Mouse (Mus musculus) right cerebral cortex, postnatal 10 days (tissue): ENCODE data around the gene Nav2.
A peak's percentile ranks its signal among the peaks of the same experiment; 100 is the strongest.

Source experiments
- DNase-seq, 2 experiments: peaks; one replicate each; pipeline ENCODE4 v3.0.0; 2021; ENCODE audit warnings: low spot score in 2 of 2

The Nav2 gene

DNA sequence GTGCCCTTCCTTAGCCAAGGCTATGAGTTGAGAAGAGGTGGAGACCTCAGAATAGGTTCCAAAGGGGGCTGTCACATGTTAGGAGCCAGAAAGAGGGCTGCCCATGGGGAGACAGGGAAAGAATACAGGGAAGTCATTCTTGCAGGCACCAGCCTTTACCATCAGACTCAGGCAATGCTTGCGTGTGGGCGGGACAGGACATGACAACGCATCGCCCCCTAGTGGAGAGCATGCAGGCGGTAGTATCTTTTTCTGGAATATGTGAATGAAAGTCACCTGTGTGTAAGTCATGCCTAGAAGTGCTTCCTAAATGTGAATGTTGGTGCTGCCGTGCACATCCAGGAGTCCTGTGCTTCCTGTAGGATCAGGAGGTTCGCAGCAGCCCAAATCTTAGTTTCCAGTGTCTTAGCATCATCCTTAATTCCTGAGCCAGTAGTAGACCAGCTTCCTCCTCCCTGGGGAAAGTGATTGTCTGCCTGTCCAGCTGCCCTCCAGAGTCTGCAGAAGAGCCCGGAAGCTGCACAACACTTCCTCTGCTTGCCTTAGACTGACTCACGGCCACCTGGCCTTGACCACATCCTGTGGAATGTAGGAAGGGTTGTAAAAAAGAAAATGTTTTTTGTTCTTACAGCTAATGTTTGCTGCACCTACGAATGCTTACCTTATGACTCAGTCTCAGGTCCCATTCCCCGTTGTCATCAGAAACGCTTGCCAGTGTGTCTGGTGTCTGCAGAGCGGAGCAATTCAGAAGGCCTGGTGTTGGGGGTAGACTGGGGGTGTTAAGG, 692.9 kb downstream of the Nav2 start:
- peak; percentile 85 to 87 for DNase-seq

DNA sequence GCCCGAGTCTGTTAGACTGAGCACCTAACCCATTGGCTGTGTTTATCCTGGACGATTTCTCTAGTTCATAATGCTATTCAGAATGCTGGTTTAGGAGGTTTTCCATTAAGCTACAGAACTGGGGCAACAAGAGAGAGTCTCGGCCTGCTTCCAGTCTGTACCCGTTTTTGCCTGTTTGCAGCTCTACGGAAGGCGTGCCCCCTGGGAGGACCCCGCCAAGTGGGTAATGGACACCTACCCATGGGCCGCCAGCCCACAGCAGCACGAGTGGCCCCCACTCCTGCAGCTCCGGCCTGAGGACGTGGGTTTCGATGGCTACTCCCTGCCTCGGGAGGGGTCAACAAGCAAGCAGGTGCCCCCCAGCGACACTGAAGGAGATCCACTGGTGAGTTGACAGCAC, 695.7 kb downstream of the Nav2 start:
- DNase-seq: peak in 1 of 2 experiments; percentile 27

DNA sequence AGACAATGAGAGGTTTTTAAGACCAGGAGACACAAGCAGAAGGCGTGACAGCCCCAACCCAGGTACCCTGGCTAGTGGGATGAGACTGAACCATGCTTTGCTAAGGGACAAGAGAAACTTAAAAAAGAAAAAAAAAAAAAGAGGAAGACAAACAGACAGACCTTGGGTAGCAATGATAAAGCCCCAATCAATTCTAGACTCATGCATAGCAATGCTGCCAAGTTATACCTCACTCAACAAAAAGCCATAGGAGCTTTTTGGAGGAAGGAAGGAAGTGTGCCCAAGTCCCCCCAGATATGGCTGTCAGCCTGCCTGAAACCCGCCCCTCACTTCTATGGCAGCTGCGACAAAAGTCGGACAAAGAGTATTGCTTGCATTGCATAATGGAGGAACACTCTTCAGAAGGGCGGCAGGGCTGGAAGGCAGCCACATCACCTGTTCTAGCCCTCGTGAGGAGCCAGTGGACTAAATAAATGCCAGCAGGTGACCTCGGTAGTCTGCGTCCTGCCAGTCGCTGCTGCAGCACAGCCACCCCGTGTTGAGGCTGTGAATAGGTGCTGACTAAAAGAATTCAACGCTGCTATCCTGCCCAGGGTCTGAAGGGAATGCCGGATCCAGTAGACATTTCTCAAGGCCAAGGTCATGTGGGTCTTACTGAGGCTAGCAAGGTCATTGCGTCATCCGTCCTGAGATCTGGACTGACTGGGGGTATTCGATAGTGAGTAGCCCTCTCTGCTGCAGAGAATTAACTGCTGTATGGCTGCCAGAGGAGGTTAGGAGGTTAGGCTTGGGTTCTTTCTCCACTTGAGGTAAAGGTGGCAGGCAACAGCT, 696.7 kb downstream of the Nav2 start:
- peak in 1 of 2 experiments; percentile 32 for DNase-seq

DNA sequence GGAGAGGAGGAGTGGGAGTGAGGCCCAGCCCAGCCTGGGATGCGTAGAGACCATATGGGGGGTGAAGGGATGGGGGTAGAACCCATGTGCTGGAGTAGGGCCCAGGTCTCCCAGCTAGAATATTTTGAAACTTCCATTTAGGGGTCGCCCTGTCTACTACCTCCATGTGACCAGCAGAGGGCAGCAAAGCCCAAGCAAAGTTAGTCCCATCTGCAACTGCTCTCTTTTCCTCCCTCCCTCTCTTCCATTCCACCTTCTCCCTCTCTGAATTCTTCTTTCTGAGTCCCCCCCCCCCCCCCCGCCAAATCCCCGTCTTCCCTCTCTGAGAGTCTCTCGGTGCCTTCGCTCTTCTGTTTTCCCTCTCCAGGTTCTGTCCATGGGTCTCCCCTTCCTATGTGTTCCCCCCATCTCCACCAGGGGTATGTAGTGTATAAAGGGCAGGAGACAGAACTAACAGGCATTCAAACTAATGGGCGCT, 707.8 kb downstream of the Nav2 start:
- peak; percentile 59 to 83 for DNase-seq

DNA sequence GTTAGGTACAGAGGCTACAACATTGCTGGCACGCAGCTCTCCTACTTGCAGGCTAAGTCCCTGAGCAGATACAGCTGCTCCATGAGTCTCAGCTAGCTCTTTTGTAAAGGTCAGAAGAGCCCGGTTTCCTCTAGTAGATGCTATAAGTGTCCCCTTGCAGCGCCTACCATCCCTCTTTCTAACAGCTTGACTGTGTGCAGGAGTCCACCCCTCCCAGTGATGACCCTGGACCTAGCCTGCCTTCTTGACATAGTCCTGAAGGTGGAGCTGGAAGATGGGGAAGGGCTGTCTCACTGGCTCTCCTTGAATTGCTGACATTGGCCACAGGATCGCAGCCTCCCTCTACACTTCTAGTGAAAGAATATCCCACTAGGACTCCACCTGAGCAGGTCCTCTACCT, 708.6 kb downstream of the Nav2 start:
- no peak for DNase-seq

DNA sequence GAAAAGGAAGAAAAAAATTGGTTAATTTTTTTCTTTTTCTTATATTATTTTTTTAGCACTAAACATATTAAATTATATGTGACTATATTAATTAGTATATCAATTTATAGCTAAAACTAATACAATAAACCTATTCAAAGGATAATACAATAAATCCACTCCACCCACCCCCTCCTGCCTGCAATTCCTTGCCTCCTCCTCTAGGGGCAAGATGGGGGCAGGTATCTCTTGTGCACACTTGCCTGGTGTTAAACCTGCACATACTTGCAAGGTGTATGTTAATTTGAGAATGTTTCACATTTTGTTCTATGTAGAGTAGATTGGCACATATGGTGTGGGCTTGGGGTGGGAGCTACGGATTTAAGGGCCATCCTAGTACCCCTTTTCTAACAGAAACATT, 711.6 kb downstream of the Nav2 start:
- DNase-seq: no peak

DNA sequence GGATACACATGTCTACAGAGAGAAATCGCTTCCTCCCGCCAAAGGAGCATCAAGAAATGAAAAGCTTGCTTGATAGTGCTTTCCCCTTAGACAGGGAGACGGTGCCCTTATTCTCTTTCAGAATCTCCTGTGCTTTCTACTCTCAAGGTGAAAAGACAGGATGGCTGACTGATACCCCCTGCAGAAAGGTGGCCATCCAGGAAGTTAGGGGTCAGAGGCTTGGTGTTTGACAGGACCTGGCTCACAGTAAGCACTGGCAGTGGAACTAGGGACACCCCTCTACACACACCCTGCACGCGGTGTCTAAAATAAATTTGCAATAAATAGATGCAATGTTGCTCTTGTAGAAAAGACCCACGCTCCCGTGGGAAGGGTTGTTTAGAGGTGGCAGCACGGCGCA, 723.4 kb downstream of the Nav2 start:
- DNase-seq: no peak

DNA sequence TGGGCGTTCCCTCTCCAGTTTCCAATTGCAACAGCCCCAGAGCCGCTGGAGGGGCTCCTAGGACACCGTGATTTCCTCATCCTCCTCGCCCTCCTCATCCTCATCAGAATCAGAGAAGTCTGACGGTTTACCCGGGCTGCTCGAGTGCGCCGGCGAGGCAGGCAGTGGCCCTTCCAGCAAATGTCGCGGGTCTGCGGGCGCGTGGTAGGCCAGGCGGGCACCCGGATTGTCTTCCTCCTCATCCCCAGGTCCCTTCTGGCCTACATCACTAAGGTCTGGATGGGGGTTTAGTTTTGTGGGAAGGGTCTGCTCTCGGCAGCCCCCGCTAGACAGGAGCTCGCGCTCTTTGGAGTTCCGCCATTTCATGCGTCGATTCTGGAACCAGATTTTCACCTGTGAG, 723.9 kb downstream of the Nav2 start:
- no peak for DNase-seq

DNA sequence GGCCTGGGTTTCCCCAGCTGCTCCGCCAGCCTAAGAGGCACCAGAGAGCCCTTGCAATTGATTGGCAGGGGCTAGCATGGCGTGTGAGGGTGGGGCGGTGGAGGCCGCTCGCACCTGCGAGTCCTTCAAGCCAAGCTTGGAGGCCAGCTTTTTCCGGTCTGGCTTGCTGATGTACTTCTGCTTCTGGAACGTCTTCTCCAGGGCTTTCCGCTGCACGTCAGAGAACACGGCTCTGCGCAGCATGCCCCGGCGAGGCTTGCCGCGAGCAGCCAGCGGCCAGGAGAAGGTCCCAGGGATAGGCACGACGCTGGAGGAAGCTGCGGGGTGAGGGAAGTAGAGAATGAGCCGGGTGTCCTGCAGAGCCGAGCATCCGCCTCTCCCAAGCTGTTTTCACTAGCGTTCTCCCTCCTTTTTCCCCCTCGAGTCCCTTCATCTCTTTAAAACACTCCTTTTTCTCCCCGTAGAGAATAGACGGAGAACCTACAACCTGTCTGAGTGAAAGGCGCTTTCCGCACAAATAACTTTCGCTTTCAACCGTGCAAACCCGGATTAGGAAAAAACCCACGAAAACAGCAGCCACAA, 725.0 kb downstream of the Nav2 start:
- DNase-seq: peak in 1 of 2 experiments; percentile 21

DNA sequence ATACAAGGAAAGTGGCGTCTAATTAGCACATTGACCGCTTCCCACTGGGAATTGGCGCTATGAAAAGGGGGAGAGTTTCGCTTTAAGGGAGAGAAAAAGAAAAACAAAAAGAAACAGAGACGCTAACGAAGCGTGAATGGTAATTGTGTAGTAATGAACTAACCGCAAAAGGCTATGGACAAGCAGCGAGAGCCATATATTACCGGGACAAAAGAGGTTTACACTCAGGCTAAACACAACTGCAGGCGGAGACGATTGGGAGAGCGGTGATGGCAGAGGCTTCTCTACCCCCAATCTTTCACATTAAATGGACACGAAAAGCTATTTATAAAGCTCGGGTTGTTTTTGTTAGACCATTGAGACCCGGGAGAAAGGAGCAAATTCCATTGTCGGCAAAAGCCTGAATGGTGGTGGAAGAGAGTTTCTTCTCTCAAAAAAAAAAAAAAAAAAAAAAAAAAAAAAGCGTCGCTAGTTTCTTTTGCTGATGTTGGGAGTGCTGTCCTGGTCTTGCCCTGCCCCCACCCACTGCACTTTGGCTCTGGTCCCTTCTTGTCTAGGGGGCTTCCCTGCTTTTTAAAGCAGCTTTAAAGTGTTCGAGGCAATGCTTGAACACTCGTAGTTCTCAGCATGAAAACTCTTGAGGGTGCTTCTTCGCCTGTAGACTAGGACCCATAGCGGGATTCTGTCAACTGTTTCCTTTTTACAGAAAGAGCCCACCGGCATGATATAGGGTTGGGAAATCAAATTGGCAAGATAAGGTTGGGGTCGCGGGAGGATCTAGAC, 726.0 kb downstream of the Nav2 start:
- no peak for DNase-seq

DNA sequence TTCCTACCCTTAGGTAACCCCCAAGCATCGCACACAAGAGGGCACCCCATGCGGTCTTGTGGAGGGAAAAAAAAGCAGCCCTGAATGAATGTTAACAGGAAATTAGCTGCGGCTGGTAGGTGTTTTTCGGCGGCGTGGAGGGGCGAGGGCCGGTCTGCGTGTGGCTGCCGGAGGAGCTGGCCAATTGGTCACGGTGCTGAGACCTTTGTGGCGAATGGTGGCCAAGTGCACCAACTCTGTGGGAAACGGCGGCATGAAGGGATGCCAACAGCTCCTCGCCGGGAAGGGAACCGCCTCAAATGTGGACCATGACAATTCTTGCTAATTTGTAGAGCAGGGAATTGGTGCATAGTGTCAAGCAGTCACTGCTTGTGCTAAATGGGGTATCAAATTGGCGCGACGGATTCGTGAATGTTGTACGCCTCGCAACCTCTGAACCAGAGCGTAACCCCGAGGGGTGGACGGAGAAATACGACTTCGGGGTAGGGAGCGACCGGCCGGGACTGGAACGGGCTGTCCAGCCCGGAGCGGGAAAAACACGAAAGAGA, 726.6 kb downstream of the Nav2 start:
- DNase-seq: no peak

DNA sequence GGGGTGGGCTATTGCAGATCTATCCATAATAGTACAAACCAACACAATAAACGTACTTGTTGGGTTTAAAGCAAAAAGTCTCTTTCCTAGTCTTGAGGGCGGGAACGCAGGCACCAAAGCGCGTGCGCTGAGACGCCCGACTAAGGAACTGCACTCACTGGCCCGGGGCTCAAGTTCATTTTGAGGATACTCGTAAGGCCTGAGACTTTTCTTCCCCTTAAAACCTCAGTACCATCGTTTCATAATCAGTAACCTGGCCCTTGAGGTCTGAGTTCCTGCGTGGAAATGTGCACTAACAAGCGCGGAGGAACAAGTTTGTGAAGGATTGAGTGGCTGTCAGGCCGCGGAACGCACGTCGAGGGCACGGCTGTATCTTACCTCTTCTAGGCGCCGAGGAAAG, 727.5 kb downstream of the Nav2 start:
- no peak for DNase-seq

DNA sequence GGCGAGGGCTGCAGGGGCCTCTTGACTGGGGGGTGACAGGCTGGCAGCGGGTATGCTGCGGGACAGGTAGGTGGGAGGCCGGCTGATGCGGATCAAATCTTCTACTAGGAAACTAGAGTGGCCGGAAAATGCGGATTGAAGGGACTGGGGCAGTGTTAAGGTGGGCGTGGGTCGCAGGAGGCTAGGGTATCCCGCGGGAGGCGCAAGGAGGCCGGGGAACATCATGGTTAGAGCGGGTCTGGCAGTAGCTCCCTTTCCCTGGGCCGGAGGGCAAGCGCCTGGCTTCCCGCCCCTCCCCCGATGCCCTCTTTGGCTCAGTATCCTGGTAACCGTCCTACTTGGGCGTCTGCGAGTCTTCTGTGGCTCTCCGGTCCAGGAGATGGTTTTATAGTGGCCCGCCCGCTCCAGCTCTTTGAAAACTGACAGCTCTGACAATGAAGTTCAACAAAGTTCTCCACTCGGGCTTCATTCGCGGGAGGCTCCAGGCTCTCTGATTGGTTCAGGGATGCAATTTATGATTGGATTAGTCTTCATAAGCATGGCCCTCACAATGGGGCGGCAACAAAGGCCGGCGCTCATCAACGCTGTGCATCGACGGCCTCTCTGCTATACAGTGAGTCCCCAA, 728.1 kb downstream of the Nav2 start, which contains the start of gene Dbx1:
TSS of gene Dbx1 (minus strand) at position 359 of the 625 bp plus-strand sequence.
- no peak for DNase-seq

DNA sequence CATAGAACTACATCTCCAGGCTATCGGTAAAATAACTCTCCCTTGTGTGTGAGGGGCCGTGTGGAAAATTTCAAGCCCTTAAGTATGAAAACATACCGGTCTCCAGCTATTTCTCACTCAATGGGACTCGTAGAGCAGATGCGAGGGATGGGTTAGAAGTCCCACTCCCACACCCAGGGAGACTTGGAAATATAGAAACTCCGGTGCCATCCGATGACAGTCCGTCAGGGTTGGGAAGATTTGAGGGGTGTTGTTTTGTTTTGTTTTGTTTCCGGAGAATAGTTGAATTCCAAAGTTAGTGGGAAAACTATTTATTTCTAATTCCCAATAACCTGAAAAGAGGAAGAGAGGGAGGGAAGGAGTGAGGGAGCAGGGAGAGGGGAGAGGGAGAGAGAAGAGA, 728.8 kb downstream of the Nav2 start:
- no peak for DNase-seq

DNA sequence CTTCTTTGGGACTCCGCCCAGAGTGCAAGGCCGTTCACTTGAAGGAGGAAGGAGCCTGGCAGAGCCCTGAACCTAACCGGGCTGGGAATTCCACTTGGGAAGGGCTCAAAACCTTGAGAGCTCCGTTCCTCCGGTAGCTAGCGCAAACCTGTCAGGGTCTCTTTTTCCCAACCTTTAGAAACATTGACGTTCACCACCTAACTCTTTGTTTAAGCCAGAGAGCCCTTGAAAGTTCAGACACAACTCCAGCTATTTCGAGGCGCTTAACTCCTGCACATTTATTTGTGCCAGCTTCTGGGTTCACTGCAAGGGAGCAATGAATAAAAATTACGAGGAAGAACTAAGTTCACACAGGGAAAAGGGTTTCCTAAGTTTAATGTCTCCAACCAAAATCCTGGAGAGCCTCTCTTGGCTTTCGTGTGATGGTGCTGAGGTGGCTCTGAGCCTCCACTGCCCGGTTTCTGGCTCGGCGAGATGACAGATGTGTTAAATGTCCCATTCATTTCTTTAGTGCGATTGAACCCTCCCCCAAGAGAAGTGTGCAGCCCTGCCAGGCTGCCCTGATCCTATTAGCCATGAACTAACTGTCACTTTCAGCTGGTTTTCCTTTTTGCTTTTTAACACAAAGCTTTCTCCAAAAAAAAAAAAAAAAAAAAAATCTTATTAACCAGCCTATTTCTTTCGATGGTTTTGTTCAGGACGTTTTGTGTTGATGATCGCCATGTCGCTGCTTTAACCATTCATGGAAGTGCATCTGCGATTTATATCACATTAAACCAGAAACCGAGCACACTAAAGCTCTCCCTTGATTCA, 729.5 kb downstream of the Nav2 start:
- no peak for DNase-seq

DNA sequence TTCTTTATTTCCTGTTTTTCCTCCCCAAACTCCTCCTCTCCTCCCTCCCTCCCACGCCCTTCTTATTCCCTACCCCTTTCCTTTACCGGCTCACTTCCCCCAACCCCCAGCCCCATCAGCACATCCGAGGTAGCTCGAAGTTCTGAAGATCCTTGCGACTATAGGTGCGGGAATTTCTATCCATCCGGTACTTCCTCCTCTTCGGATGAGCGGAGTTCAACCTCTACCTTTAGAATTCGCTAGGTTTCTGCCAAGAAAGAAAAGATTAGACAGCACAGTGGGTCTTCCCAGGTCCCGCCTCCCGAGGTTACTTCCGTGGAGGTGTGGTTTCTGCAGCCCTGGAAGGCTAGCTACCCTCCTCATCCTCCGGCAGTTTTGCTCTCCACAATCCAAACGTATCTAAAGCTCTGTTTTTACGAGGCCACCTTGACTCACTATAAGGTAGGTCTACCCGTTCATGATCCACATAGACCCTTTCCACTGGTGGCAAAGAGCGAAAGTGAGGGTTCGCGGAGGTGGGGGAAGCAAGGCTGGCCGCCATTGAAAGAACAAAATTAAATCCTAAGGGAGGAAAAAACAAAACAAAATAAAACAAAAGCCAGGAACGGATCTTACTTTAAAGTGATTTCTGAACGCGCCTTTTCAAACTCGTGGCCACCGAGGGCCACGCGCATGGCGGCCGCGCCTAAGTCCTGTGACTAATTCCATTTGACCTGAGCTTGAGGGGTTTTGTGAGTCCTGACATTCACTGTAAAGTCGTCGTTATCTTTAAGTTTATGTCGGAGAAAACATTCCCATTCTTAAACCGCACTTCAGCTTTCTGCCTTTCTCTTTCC, 730.6 kb downstream of the Nav2 start:
- DNase-seq: no peak

DNA sequence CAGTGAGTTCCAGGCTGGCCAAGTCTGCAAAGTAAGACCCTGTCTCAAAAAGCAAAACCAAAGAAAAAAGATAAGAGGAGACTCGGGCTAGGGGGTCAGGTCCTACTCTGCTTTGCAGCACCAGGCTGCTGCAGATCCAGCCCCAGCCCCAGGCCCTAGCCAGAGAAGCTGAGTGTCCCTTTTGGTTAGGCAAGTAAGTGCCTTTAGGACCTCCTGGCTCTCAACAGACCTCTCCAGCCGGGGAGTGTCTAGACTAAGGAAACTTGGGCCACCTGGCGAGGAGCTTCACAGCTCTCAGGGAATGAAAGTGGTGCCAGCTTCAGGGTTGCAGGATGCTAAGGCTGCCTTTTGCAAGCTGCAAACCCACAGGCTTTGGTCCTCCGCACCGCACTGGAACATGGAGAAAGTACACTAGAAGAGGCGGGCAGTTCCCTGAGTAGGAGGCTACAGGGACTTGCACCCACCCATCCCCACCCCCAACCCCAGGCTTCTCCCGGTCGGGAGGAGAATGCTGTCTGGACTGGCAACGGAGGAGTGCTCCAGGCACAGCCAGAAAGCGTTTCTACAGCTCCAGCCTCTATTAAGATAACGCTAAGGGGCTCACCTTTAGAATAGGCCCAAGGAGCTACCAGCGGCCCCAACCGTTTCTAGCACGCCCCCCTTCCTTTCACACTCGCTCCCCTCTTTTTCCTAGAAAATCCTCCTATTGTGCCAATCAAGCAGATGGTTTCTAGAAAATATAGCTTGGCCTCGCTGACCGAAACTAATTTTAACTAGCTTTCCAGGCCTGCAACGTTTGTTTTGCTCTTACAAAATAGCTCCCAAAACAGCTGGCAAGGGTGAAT, 731.6 kb downstream of the Nav2 start:
- DNase-seq: no peak

DNA sequence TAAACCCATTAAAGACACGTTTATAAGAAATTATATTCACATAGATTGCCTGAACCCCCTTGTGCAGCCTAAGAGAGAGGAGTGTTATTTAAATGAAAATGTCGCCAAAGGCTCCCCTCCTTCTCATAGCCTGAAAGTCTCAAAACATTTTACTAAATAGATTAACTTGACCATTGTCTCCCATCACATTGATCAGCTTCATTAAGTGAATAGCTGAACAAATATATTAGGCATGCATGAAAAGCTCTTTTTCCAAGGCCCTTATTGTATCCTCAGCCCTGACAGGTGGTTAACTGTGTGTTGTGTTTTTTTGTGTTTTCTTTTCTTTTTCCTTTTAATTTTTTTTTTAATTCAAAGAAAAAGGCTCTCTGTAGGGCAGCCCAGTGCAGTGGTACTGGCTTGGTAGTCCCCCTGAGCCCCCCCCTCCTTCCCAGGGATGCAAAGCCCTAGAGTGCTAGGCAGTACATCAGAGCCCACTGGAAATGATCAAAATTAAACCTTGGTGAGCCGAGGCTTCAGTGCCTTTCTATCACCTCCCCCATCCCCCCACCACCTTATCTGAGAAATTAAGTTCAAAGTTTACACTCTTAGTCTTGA, 732.3 kb downstream of the Nav2 start:
- no peak for DNase-seq
